Mouse (Mus musculus) layer of hippocampus, adult 18-20 months (tissue): ENCODE measurements at regions not wholly inside any gene's neighbourhood (a gene's known extent, or its start where the extent isn't known, plus 50 kb on each side); places are given as distances from the start of the nearest gene placed in this dataset.

Experiments
- DNase-seq, 2 experiments: peaks; one replicate each; pipeline ENCODE4 v3.0.0; 2022; ENCODE audit warnings: low spot score in 2 of 2

- no peak for DNase-seq
These were observed 60.3 kb downstream of the Snrpe start for GRCm38 (mm10) chr1:133549816-133550215.

- no peak for DNase-seq
These were observed 61.1 kb downstream of the Snrpe start for GRCm38 (mm10) chr1:133548971-133549370.

GRCm38 (mm10) chr1:133547541-133547940 is 62.5 kb downstream of the Snrpe start:
- no peak for DNase-seq

GRCm38 (mm10) chr1:133544996-133545395 is 65.1 kb downstream of the Snrpe start:
- no peak for DNase-seq

- DNase-seq, result no peak
These were observed 66.3 kb downstream of the Snrpe start for GRCm38 (mm10) chr1:133543751-133544150.

- no peak for DNase-seq
These were observed 67.9 kb downstream of the Snrpe start for GRCm38 (mm10) chr1:133541996-133542775.

GRCm38 (mm10) chr1:133530698-133531097 is 79.4 kb downstream of the Snrpe start:
- DNase-seq, result no peak

- no peak for DNase-seq
These were observed 80.3 kb downstream of the Snrpe start for GRCm38 (mm10) chr1:133529817-133530216.

GRCm38 (mm10) chr1:133527651-133528385 is 82.3 kb downstream of the Snrpe start:
- no peak for DNase-seq

GRCm38 (mm10) chr1:133522825-133523224 is 87.3 kb downstream of the Snrpe start:
- DNase-seq, result no peak

GRCm38 (mm10) chr1:133520652-133521051 is 89.4 kb downstream of the Snrpe start:
- DNase-seq, result no peak

- no peak for DNase-seq
These were observed 92.8 kb upstream of the Sox13 start for GRCm38 (mm10) chr1:133517020-133517419.

GRCm38 (mm10) chr1:133504116-133504515 is 79.9 kb upstream of the Sox13 start:
- DNase-seq, result no peak

- DNase-seq, result no peak
These were observed 79.2 kb upstream of the Sox13 start for GRCm38 (mm10) chr1:133503336-133503735.

GRCm38 (mm10) chr1:133501016-133501415 is 76.8 kb upstream of the Sox13 start:
- no peak for DNase-seq

- peak; percentile 2 to 4 for DNase-seq
These were observed 69.0 kb upstream of the Sox13 start for GRCm38 (mm10) chr1:133492986-133493741.

- peak; percentile 6 to 62 for DNase-seq
These were observed 68.3 kb upstream of the Sox13 start for GRCm38 (mm10) chr1:133492291-133492985.

- DNase-seq, result no peak
These were observed 67.7 kb upstream of the Sox13 start for GRCm38 (mm10) chr1:133491857-133492290.

GRCm38 (mm10) chr1:133487171-133487901 is 63.2 kb upstream of the Sox13 start:
- DNase-seq, result no peak

- no peak for DNase-seq
These were observed 62.2 kb upstream of the Sox13 start for GRCm38 (mm10) chr1:133486370-133486769.
